Mouse (Mus musculus): Measurements from ENCODE around the gene Ing3.

DNA sequence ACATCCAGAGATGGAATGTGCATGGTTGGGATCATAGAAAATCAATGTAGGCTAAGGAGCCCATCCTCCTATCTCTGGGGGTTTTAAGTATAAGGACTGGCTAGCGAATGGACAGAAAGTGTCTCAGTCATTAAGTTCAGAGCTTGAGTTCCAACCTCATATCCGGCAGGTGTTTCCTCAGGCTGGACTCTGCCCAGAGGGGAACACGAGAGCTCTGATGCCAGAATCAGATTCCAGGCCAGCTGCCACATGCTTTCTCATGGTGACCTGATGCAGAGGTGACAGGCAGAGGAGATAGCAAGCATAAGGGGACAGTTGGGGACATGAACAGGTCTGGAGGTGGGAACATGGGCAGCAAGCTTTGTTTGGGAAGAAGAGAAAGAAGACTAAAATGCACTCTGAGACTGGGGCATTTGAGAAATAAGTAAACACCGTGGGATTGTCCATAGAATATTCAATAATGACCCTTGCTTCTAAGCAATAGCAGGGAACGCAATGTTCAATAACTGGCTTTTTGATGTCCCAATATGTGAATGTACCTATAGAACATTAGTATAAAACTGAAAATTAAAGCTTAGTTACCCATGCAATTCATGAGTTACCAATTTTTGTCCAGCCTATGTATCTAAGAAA is 52.0 kb downstream of the Ing3 start:
- TF ChIP-seq CTCF (IDR thresholded peaks at IDR 0.05; ENCODE audit: borderline replicate concordance, insufficient read depth, low read length) (no peak), POLR2A (IDR thresholded peaks at IDR 0.05; ENCODE audit: low read depth, low read length) (no peak)
